Mouse (Mus musculus) gastrocnemius, adult 8-10 months (tissue): ENCODE results near the gene Dus3l. TPM values are rescaled to one million over a fixed set of nuclear protein-coding genes. Genes with fewer than 3 reads are reported as not detected.

Experiments
- DNase-seq, 2 experiments: peaks; one replicate each; pipeline ENCODE4 v3.0.0; 2022; ENCODE audit warnings: low spot score in 2 of 2
- total RNA-seq, 4 experiments: library from RNA; stranded (reverse); gene quantifications; 2 replicates each; pipeline ENCODE4 v1.2.4; 2022

The Dus3l gene
- 10 to 100 TPM; 12.6 to 17.4 (median 15.4) TPM for total RNA-seq

DNA sequence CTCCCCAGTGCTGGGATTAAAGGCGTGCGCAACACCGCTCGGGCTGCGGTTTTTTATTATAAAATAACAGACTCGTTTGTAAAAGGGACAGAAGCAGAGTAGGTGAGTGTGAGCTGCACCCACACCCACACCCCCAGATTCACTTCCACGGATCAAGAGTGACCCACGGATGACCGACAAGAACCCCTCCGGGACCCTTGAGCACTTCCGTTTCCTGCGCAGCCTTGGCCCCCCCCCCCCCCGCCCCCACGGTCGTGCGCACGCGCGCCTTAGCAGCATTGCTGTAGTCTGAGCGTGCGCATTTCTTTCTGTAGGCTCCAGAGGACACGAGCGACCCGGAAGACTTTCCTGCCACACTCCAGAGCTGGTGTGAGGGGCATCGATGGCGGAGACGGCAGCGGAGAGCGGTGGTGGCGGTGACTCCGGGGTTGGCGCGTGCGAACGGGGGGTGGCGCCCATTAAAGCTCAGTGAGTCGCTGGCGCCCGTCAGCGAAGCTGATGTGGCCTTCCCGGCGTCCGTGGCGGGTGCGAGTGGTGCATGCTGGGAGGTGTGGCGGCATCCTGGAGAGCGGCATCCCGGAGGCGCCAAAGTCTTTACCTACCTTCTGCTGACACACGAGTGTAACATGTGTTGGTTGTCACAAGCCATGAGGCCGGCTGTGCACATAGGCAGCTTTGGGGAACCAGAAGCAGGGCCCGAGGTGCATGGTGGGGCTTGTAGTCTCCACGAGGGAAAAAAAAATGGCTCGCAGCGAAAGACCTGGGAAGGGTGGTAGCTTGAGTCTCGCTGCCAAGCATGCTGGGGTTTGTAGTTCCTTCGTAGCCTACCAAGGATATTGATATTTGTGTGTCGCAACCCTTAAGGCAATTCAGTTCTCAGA, at the start of gene Dus3l:
Dus3l (plus strand) TSS at position 284 of the 881 bp plus-strand sequence.
- peak; percentile 88 to 89 for DNase-seq

DNA sequence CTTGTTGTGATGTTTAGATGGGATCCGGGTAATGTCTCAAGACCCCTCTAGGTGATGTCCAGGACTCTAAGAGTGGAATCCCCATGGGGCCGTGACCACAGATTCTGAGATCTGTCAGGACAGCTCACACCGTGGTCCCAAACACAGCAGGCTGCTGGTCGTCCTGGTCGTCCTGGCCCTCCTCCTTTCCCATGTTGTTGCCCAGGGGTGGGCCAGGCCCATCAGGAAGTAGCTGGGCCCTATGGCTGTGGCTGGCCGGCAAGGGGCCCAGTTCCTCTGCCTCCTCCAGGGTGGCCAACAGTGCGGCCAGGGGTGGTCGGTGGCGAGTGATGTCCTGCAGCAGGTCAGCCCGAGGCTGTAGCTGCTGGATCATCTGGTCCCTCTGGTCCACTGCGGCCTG, 49.2 kb upstream of the Dus3l start:
- no peak for DNase-seq

DNA sequence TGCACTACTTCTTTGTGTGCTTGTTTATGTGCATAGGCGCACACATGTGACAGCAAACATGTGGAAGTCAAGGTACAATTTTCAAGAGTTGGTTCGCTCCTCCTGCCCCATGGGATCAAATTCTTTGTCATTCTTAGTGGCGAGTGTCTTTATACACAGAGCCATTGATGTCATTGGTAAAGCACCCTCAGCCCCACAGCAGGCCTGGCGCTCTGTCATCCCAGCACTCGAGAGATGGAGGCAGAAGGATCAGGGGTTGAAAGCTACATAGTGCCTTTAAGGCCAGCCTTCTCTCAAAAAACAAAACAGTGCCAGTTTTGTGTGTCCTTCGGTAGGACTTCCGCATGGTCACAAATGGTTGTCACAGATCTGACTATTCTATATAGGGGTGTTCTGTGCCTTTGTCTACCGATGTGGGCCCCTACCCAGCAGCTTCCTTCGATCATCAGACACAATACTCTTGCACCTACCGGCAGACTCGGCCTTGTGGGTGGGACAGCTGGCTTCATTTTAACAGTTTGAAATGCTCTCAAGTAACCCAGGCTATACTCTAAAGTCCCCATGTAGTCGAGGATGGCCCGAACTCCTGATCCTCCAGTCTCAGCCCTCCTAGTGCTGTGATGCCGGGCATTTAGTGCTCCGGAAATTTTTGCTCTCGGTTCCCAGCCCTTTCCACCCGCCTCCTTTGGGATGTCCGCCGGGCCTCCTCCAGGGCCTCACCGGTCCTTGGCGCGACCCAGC, 48.5 kb upstream of the Dus3l start:
- no peak for DNase-seq

DNA sequence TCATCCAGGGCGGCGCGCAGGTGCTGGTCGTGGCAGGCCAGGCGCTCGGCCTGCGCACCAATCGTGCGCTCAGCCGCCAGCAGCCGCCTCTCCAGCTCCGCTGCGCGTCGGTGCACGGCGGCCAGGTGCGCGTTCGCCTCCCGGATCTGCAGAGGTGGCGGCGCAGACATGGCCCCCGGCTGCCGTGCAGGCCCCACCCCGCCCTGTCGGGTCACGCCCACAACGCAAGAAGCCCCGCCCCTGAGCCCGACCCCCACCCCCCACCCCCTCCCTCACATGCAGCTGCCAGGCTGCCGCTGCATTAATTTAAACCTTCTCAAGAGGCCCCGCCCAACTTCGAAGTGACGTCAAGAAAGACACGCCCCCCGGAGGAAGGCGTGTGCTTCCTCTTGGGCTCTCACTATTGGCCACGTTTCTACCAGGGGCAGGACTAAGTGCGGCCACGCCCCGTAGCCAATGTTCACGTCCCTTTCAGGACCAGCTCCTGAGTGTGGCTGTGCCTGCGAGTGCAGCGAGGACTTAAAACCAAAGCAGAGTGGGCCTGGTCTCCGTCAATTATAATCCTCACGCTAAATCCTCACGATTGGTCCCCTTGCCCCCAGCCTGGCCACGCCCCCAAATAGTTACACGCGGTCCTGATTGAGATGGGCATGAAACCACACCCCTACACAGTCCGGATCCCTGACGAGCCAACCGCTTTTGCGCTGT, 47.7 kb upstream of the Dus3l start:
- peak; percentile 96 to 97 for DNase-seq

DNA sequence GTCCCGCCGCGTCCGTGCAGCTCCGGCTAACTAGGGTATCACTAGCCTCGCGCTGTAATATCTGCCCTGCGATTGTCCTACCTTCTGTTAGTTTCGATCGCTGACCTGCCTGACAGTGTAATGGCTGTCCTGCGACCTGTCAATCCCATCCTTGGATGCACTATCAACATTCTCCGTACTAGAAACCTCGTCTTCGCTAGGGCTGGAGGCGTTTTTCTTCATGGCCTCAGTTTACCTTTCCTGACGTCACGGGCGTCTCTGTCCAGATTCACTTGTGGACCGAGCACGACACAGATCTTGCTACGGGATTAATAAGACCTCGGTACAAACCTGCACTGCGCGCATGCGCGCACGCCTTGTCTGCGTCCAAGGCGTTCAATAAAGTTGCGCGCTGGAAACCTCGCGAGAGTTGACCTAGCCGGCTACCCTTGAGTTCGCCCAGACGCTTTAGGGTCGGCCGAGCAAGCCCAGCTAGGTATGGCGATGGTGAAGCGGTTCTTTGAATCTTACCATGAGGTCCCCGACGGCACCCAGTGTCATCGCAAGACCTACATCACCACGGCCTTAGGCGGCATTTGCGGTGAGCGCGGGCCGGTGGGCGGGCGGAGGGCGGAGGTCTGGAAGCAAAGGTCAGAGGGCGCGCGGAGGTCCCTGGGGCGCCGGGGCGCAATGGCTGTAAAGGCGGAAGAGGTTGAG, 47.0 kb upstream of the Dus3l start, which contains the start of the genes Ndufa11 and Vmac:
Ndufa11 (plus strand) TSS at position 405 of the 696 bp plus-strand sequence.
Vmac (minus strand) TSS at position 660 of the 696 bp plus-strand sequence.
- peak; percentile 87 to 92 for DNase-seq

DNA sequence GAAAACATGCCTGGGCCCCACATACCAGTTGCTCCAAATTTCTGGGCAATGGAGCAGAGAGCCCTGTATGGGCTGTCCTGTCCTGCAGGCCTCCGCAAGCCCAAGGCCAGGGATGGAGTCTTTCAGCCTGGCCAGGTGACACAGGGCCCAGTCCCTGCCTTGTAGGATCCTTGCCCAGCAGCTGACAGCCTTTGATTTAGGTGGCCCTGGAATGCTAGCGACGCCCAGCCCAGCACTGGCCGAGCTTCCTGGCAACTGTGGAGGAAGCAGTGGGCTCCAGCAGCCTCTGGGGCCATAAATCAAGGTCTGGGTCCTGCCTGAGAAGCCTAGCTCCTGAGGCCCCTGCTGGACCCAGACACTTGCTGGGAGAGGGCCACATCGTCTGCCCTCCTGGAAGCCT, 42.1 kb upstream of the Dus3l start:
- DNase-seq: peak in 1 of 2 experiments; percentile 72

DNA sequence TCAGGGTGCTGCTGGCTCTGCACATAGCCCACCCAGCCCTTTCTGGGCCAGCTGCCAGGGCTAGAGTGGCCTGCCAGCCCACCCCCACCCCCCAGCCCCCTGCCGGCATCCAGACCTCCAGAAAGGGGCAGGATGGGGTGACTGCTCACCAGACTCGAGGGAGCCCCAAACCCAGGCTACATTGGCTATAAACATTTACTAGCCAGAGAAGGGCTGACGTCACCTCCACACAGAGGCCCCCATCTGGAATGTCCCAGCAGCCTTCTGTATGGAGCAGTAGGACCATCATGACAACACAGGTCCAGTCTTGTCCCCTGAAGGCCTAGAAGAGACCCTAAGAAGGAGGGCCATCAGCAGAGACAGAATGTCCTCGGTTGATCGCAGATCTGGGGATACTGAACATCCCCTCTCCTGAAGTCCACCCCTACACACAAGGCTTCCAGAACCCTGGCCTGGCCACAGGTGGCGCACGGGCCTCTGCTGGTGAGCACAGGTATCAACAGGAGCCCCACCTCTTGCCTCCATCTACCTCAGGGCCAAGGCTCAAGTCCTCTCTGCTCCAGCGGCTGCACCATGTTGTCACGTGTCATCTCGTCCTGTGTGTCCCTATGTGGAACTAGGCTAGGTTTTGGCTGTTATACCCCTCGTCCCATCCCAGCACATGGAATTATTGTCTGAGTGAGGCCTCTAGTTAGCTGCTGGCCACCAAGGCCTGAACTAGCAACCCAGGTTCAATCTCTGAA, 41.0 kb upstream of the Dus3l start:
- no peak for DNase-seq

DNA sequence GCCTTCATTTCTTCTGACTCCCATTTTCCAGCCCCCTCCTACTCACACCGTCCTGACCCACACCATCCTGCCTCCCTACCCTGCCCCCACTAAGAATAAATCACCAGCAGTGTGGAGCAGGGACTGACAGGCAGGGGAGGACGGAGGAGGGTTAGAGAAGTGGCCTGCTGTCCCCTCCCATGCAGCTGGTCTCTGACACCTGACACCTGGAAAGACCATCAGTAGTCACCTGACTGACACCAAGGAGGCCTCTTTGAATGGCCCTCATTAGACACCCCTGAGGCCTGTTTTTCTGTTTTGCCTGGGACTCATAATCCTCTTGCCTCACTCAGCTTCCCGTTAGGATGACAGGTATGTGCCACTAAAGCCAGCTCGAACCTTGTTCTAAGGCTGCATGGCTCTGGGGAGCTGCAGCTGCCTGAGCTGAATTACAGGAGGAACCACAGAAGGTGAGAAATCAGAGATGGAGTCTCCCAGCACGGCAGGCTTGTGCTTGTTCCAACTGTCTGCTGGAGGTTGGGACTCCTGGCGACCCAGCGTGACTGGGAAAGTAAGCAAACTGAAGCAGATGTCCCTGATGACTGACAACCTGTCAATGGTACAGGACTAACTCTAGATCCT, 37.4 kb upstream of the Dus3l start:
- DNase-seq: no peak

DNA sequence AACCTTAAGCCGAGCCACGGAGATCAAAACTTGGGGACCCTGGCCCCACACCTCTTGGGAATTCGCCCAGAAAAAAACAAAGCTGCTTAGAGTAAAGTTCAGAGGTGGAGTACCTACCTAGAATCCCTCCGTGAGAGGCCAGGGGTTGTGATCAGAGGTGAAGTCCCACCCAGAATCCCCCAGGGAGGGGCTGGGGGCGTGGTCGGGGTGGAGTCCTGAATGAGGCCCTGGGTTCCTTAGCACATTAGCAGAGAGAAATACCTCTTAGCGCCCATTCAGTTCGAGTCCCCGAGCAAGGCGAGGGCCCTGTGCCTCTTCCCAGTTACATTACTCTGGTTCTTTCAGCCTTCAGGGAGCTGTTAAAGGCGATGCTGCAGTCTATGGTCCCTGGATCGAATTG, 36.9 kb upstream of the Dus3l start:
- no peak for DNase-seq

DNA sequence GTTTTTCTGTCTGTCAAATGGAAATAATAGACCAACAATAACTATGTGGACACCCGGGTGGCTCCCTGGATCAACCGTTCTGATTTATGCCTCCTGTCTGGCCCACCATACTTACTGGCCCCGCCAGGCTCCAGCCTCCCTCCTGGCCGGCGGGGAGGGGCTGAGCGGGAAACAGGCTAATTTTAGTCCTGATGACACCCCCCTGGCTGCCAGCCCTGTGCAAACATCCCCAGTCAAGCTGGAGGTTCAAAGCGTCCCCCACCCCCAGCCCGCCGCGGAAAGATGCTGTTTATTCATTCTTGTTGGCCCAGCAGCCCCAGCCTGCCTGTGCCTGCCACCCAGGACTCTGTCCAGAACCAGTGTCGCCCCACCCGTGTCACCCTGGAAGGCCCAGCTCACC, 36.4 kb upstream of the Dus3l start:
- no peak for DNase-seq

DNA sequence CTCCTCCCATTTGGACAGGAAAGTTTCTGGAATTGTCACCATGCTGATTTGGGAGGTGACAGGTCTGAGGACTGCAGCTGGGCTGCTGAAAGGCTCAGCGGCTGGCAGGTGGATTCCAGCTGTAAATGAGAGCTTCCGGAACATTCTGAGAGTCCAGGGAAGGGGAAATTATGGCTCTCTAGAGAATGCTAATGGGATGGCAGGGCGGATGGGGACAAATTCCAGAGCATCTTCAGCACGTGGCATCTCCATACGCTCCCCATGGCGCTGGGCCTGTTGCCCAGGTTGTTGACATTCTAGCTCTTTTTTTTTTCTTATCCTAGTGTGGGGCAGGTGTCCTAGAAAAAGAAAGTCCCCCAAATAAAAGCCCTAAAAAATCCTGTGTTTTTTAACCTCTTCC, 35.4 kb upstream of the Dus3l start:
- DNase-seq: no peak

DNA sequence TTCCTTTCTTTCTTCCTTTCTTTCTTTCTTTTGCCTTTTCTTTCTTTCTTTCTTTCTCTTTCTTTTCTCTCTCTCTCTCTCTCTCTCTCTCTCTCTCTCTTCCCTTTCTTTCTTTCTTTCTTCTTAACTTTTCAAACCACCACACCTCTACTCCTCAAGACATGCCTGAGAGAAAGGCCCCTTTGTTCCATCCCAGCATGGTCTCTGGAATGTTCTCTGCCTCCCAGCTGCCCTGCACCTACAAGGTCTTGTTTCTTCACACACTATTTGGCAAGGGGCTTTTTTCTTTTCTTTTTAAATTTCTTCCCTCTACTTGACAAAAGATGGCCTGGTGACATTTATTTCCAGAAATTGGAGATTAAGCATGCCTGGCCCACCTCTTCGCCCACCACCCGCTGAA, 34.9 kb upstream of the Dus3l start:
- no peak for DNase-seq

DNA sequence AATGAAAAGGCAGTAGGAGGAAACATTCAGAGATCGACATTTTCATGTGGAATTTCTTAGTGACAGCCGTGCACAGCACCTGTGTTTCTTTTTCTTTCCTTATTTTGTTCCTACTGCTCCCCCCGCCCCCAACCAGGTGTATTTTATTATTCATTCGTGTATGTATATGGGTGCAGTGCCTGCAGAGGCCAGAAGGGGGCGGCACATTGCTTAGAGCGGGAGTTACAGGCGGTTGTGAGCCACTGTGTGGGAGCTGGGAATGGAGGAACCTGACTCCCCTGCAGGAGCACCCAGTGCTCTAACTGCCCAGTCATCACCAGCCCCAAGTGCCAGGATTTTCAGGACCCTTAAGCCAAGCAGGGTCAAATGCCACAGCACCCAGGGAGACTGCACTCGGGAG, 28.0 kb upstream of the Dus3l start:
- no peak for DNase-seq

DNA sequence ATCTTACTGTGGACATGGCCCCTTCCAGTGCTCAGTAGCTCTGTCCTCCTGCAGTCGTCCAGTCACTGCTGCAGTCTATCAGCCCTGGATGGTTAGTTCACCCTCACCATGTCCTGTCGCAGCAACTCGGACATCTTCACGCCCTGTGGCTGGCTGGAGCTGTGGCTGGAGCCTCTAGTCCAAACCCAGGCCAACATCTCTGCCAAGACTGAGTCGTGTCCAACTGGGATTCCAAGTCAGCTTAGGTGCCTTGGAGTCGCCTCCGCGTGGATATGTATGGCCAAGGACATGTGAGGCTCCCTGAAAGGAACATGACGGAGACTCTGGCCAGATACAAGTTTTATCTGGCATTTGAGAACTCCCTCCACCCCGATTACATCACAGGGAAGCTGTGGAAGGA, 26.3 kb upstream of the Dus3l start:
- DNase-seq: no peak

DNA sequence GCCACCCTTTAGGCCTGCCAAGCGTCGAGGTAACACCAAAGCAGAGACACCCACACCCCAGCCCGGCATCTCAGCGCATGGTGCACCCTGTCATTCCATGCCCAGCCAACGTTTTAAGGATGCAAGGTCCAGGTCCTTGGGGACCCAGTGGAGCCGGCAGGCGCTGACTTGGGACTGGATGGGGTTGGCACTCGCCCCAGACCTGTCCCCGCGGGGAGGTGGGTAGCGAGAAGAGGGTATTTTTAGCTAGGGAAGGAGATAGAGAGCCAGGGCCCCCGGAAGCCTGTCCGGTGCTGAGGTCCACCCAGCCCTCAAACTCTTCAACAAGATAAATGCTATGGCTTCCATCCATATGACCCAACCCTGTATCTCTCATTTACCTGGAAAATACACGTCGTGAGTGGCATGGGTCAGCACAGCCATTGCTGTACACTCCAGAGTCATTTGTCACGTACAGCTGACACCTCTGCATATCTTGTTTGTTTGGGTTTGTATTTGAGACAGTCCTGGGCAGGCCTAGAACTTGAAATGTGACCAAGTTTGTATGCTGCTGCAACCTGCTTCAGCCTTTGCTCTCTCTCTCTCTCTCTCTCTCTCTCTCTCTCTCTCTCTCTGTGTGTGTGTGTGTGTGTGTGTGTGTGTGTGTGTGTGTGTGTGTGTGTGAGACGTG, 24.3 kb upstream of the Dus3l start:
- no peak for DNase-seq

DNA sequence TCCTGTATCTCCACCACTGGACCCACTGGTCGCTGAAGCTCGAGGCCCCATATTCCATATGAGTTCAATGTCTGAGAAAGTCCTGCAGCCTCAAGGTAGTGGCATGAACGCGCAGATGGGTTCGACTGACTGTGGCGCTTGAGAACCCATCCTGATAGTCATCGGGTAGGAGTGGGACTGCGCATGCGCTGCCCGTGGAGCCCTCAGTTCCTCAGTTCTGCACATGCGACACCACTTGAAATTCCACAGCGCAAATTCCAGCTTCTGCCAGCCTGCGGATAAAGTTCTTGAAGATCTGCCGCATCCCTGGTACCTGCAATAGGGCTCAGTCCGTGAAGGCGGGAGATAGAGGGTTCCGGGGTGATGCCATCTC, 23.8 kb upstream of the Dus3l start:
- DNase-seq: no peak

DNA sequence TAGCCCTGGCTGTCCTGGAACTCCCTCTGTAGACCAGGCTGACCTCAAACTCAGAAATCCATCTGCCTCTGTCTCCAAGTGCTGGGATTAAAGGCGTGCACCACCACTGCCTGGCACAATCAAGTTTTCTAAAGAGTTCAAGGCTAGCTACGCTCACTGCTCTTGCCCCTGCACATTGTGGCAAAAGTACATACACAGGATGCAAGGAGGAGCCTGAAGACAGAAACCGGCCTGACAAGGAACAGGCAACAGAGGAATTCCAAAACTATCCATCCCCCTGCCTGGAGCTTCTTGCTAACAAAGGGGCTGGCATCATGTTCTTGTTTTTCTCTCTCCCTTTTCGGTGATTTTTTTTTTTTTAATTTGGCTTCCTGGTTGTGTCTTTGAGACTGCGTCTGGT, 20.4 kb upstream of the Dus3l start:
- DNase-seq: no peak

DNA sequence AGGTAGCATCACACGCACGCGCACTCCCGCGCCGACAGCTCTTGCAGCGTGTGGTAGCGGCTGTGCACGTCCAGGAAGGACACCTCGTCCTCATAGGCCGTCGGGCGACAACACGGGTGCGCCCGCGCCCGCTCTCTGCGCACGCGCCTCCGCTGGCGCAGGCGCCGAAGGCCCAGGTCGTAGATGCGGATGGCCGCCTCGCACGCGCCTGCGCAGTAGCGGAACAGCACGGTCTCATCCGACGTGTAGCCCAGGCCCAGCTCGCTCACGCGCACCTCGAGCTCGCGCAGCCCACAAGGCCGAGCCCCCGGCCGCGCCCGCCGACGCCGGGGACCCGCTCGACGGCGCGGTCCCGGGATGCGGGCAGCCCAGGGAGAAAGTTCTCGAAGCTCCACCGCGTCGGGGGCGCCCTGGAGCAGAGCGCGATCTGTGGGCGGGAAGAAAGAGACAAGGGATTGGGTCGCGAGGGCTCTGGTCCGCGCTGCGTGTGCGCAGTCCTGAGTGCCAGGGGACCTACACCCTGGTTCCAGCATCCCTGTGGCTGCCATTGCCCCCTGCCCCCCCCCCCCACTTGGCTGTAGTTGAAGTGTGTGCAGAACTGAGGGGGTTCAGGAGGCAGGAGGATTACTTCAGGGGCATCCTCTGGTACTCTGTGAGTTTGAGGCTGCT, 13.0 kb upstream of the Dus3l start:
- DNase-seq: no peak

DNA sequence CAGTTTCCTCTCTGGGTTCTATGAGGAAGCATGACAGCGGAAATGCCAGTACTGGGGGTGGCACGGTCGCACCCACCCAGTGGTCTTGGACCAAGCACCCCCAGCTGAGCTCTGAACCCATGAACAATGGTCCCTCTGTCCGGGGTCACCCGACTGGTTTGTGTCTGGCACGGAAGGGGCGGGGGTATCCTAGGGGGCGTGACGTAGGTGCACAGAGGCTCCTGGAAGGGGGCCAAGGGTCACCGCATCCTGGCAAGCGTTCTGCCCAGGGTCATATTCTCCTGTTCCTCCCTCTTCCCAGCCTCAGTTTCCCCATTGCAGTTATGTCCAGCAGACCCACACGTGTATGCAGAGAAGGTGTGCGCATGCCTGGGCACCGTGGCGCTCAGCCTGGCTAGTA, 11.1 kb upstream of the Dus3l start:
- DNase-seq: no peak
